Mouse (Mus musculus) forebrain, embryonic 14.5 days (tissue): Measurements from ENCODE around the gene Mvb12a. TPM values are rescaled to one million over a fixed set of nuclear protein-coding genes. Genes with fewer than 3 reads are reported as not detected.

Source experiments
- ATAC-seq: fragments of 200-750 bp; cut with Nextera tagmentation; 2 replicates; pipeline ENCODE4 v1.8.0; 2017; ENCODE audit warnings: mild to moderate bottlenecking, moderate library complexity
- DNase-seq: peaks from one replicate; pipeline ENCODE4 v3.0.0-alpha.2; 2015; ENCODE audit warnings: low spot score
- H3K27ac ChIP-seq: fragments of 300-500 bp; sonication (generic); 2 replicates; pipeline ENCODE4 v1.5.1; 2014; ENCODE audit warnings: low read depth, mild to moderate bottlenecking, control low read depth, low read length, moderate library complexity
- H3K27me3 ChIP-seq: fragments of 300-500 bp; sonication (generic); replicated peaks from 2 replicates; pipeline ENCODE4 v1.6.1; 2014; ENCODE audit warnings: low read length, control low read depth, mixed read lengths; ENCODE audit not compliant: control insufficient read depth, insufficient read depth
- H3K36me3 ChIP-seq: fragments of 300-500 bp; sonication (generic); 2 replicates; pipeline ENCODE4 v1.6.1; 2014; ENCODE audit warnings: low read length, control low read depth; ENCODE audit not compliant: control insufficient read depth, insufficient read depth
- H3K4me1 ChIP-seq: fragments of 300-500 bp; sonication (generic); 2 replicates; pipeline ENCODE4 v1.6.1; 2014; ENCODE audit warnings: antibody characterized with exemption, low read length, control low read depth; ENCODE audit not compliant: control insufficient read depth, insufficient read depth
- H3K4me2 ChIP-seq: fragments of 300-500 bp; sonication (generic); 2 replicates; pipeline ENCODE4 v1.6.1; 2014; ENCODE audit warnings: mild to moderate bottlenecking, control low read depth, low read length
- H3K4me3 ChIP-seq: fragments of 300-500 bp; sonication (generic); 2 replicates; pipeline ENCODE4 v1.5.1; 2014; ENCODE audit warnings: low read depth, low read length, control low read depth
- H3K9ac ChIP-seq: fragments of 300-500 bp; sonication (generic); 2 replicates; pipeline ENCODE4 v1.6.1; 2014; ENCODE audit warnings: mild to moderate bottlenecking, low read length, control low read depth, moderate library complexity
- H3K9me3 ChIP-seq: fragments of 300-500 bp; sonication (generic); replicated peaks from 2 replicates; pipeline ENCODE4 v1.6.1; 2016; ENCODE audit warnings: low read length, control low read depth, mixed read lengths; ENCODE audit not compliant: control insufficient read depth
- WGBS: fragments of 180-500 bp; shearing (Covaris S2); extraction: QIAGEN DNeasy Blood & Tissue Kit; methylation state at CpG from one replicate; pipeline ENCODE4 v1.1.7; 2014; 5-methylcytosine and 5-hydroxymethylcytosine counted together
- polyA plus RNA-seq: library from polyadenylated mRNA; unstranded; fragments of >200 nt; fragmentation: Nextera tagmentation; extraction: Ambion mirVana; gene quantifications from 2 replicates; pipeline ENCODE4 v1.2.1, GENCODE M21; 2014

Gene Mvb12a
- polyA plus RNA-seq, 1 experiment from 2014 or later = 71.6 TPM

- no peak overlapping the region for H3K9ac ChIP-seq
- ATAC-seq = no peak
Observed at GRCm38 (mm10) chr8:71505326-71505725, 37.4 kb upstream of the Mvb12a start.

GRCm38 (mm10) chr8:71505979-71506378 lies 36.7 kb upstream of the Mvb12a start:
- ATAC-seq (no peak), DNase-seq (no peak)
- Histone ChIP-seq H3K36me3 (no peaks in the 10 kb centered on the region), H3K4me2 (no peak overlapping the region), H3K27ac (no peak overlapping the region), H3K9me3 (no peaks in the 10 kb centered on the region), H3K27me3 (peaks cover 32% of the 10 kb centered on the region), H3K4me3 (no peak overlapping the region), H3K9ac (no peak overlapping the region), H3K4me1 (no peaks in the 10 kb centered on the region)
- 82% methylated on average over 4 of the region's 4 CpGs for WGBS

More at GRCm38 (mm10) chr8:71505326-71505725, 37.4 kb upstream of the Mvb12a start:
- Histone ChIP-seq H3K4me2 (no peak overlapping the region), H3K4me3 (no peak overlapping the region), H3K9me3 (no peaks in the 10 kb centered on the region), H3K4me1 (no peaks in the 10 kb centered on the region), H3K27ac (no peak overlapping the region), H3K36me3 (no peaks in the 10 kb centered on the region), H3K27me3 (peaks cover 32% of the 10 kb centered on the region)
- 89% methylated on average over 4 of the region's 4 CpGs for WGBS
- no peak for DNase-seq

GRCm38 (mm10) chr8:71507589-71508104 lies 35.1 kb upstream of the Mvb12a start:
- WGBS = 0% methylated on average over 59 of the region's 61 CpGs
- Histone ChIP-seq H3K27ac (no peak overlapping the region), H3K4me1 (no peaks in the 10 kb centered on the region), H3K4me3 (peak overlapping the region; percentile 29), H3K27me3 (peaks cover 32% of the 10 kb centered on the region), H3K9ac (peak overlapping the region; percentile 45), H3K4me2 (peak overlapping the region; percentile 56), H3K36me3 (no peaks in the 10 kb centered on the region), H3K9me3 (no peaks in the 10 kb centered on the region)
- DNase-seq = peak; percentile 94
- ATAC-seq = peak; percentile 90

- Histone ChIP-seq H3K36me3 (no peaks in the 10 kb centered on the region), H3K4me1 (no peaks in the 10 kb centered on the region), H3K27ac (no peak overlapping the region), H3K27me3 (peaks cover 32% of the 10 kb centered on the region), H3K4me3 (no peak overlapping the region), H3K9me3 (no peaks in the 10 kb centered on the region), H3K4me2 (no peak overlapping the region), H3K9ac (no peak overlapping the region)
- no peak for DNase-seq
- 63% methylated on average over 2 of the region's 2 CpGs for WGBS
- ATAC-seq = no peak
Observed at GRCm38 (mm10) chr8:71509316-71509715, 33.4 kb upstream of the Mvb12a start.

GRCm38 (mm10) chr8:71511644-71512043 lies 31.1 kb upstream of the Mvb12a start, which contains the start of gene Plvap:
Plvap (minus strand) TSS chr8:71511752.
- Histone ChIP-seq H3K4me1 (no peaks in the 10 kb centered on the region), H3K9me3 (no peaks in the 10 kb centered on the region), H3K4me3 (no peak within 1 kb of the TSS), H3K27ac (no peak within 1 kb of the TSS), H3K4me2 (no peak within 1 kb of the TSS), H3K9ac (no peak within 1 kb of the TSS), H3K36me3 (no peaks in the 10 kb centered on the region), H3K27me3 (peaks cover 25% of the 10 kb centered on the region)
- no peak for DNase-seq
- WGBS = 82% methylated on average over 14 of the region's 14 CpGs
- ATAC-seq = no peak

GRCm38 (mm10) chr8:71513018-71513754 lies 29.5 kb upstream of the Mvb12a start:
- H3K4me2 ChIP-seq = no peak overlapping the region
- H3K36me3 ChIP-seq = no peaks in the 10 kb centered on the region
- ATAC-seq = no peak
- no peaks in the 10 kb centered on the region for H3K4me1 ChIP-seq
- no peak overlapping the region for H3K27ac ChIP-seq
- 72% methylated on average over 15 of the region's 15 CpGs for WGBS
- H3K9ac ChIP-seq = no peak overlapping the region
- H3K9me3 ChIP-seq = no peaks in the 10 kb centered on the region
- peaks cover 10% of the 10 kb centered on the region for H3K27me3 ChIP-seq
- no peak for DNase-seq
- no peak overlapping the region for H3K4me3 ChIP-seq

GRCm38 (mm10) chr8:71515043-71515442 lies 27.7 kb upstream of the Mvb12a start:
- H3K4me3 ChIP-seq = no peak overlapping the region
- no peak overlapping the region for H3K4me2 ChIP-seq
- no peaks in the 10 kb centered on the region for H3K36me3 ChIP-seq
- H3K9me3 ChIP-seq = no peaks in the 10 kb centered on the region
- H3K27ac ChIP-seq = no peak overlapping the region
- no peak overlapping the region for H3K9ac ChIP-seq
- DNase-seq (no peak), ATAC-seq (no peak)
- H3K4me1 ChIP-seq = no peaks in the 10 kb centered on the region
- 68% methylated on average over 5 of the region's 5 CpGs for WGBS
- no peaks in the 10 kb centered on the region; the same call in 1 of the 2 replicates for H3K27me3 ChIP-seq

GRCm38 (mm10) chr8:71516786-71517185 lies 25.9 kb upstream of the Mvb12a start:
- no peak for DNase-seq
- H3K4me3 ChIP-seq = no peak overlapping the region
- WGBS = 45% methylated on average over 6 of the region's 6 CpGs

More at GRCm38 (mm10) chr8:71516786-71517185, 25.9 kb upstream of the Mvb12a start:
- H3K4me2 ChIP-seq = no peak overlapping the region
- no peaks in the 10 kb centered on the region for H3K9me3 ChIP-seq
- H3K4me1 ChIP-seq = no peaks in the 10 kb centered on the region
- no peak overlapping the region for H3K9ac ChIP-seq
- no peaks in the 10 kb centered on the region for H3K36me3 ChIP-seq
- no peak overlapping the region for H3K27ac ChIP-seq
- ATAC-seq = no peak
- H3K27me3 ChIP-seq = no peaks in the 10 kb centered on the region
